Mouse (Mus musculus) ES-E14 (cell line): ENCODE results near the gene Phb2. TPM values are rescaled to one million over a fixed set of nuclear protein-coding genes. Genes with fewer than 3 reads are reported as not detected.
A peak's percentile ranks its signal among the peaks of the same experiment; 100 is the strongest.

Experiments used
- DNase-seq: peaks from one replicate; pipeline ENCODE4 v3.0.0-alpha.2; 2013; ENCODE audit warnings: low read depth, low spot score
- H3K27ac ChIP-seq: 2 replicates; pipeline ENCODE4 v1.5.1; 2012; ENCODE audit warnings: low read depth, mild to moderate bottlenecking, low read length, moderate library complexity, mixed read lengths; ENCODE audit not compliant: poor library complexity, insufficient read depth, severe bottlenecking
- H3K36me3 ChIP-seq: 2 replicates; pipeline ENCODE4 v1.6.1; 2012; ENCODE audit warnings: mild to moderate bottlenecking, low read length, moderate library complexity, mixed read lengths; ENCODE audit not compliant: control insufficient read depth, poor library complexity, insufficient read depth, severe bottlenecking
- H3K4me1 ChIP-seq, 2 experiments: fragments of 150-350 bp in 1 of 2; sonication (generic) in 1 of 2; 2 replicates each; pipeline ENCODE4 v1.6.1; 2012; ENCODE audit warnings: low read length in 2 of 2, mild to moderate bottlenecking in 1 of 2, mixed read lengths in 1 of 2; ENCODE audit not compliant: control insufficient read depth in 2 of 2, insufficient read depth in 2 of 2, poor library complexity in 1 of 2
- H3K4me3 ChIP-seq, 2 experiments: fragments of 150-350 bp in 1 of 2; sonication (generic) in 1 of 2; 2 replicates each; pipeline ENCODE4 v1.5.1; 2012; ENCODE audit warnings: low read length in 2 of 2, low read depth in 1 of 2, mild to moderate bottlenecking in 1 of 2, mixed read lengths in 1 of 2; ENCODE audit not compliant: insufficient read depth in 1 of 2, poor library complexity in 1 of 2, severe bottlenecking in 1 of 2
- H3K9ac ChIP-seq: 2 replicates; pipeline ENCODE4 v1.6.1; 2012; ENCODE audit warnings: low read depth, mild to moderate bottlenecking, low read length, mixed read lengths; ENCODE audit not compliant: poor library complexity, insufficient read depth, severe bottlenecking
- H3K9me3 ChIP-seq: fragments of 150-350 bp; sonication (generic); 2 replicates; pipeline ENCODE4 v1.6.1; 2012; ENCODE audit warnings: low read depth, mild to moderate bottlenecking, low read length; ENCODE audit not compliant: control insufficient read depth, insufficient read depth
- CHD2 ChIP-seq: IDR thresholded peaks from 2 replicates; pipeline ENCODE4 v1.6.1; 2014; ENCODE audit warnings: mild to moderate bottlenecking, low read depth, low read length, inconsistent platforms
- HCFC1 ChIP-seq: IDR thresholded peaks from 2 replicates; pipeline ENCODE4 v1.6.1; 2012; ENCODE audit warnings: low read length, inconsistent platforms, borderline replicate concordance; ENCODE audit not compliant: insufficient read depth
- MAFK ChIP-seq: IDR thresholded peaks from 2 replicates; pipeline ENCODE4 v1.6.1; 2014; ENCODE audit warnings: mild to moderate bottlenecking, low read depth, low read length, inconsistent platforms; ENCODE audit not compliant: insufficient read depth
- ZC3H11A ChIP-seq: IDR thresholded peaks from 2 replicates; pipeline ENCODE4 v1.6.1; 2012; ENCODE audit warnings: low read depth, mild to moderate bottlenecking, inconsistent platforms, low read length, borderline replicate concordance
- ZNF384 ChIP-seq: IDR thresholded peaks from 2 replicates; pipeline ENCODE4 v1.6.1; 2012; ENCODE audit warnings: low read depth, low read length, inconsistent platforms
- in situ Hi-C, 2 experiments: fragments of 600-800 bp; cut with MboI; formaldehyde crosslinking; loops; one replicate each; pipeline ENCODE4 v1.15.1; 2025; ENCODE audit warnings: low sequenced_read_pairs in 2 of 2, inconsistent platforms in 1 of 2; ENCODE audit not compliant: unreplicated experiment in 2 of 2
- total RNA-seq: library from RNA; depleted of rRNA; stranded (reverse); fragments of 300-350 nt; gene quantifications from 2 replicates; pipeline ENCODE4 v1.2.3, GENCODE M21; 2012

Gene Phb2
- total RNA-seq, 1 experiment = 530 TPM

DNA sequence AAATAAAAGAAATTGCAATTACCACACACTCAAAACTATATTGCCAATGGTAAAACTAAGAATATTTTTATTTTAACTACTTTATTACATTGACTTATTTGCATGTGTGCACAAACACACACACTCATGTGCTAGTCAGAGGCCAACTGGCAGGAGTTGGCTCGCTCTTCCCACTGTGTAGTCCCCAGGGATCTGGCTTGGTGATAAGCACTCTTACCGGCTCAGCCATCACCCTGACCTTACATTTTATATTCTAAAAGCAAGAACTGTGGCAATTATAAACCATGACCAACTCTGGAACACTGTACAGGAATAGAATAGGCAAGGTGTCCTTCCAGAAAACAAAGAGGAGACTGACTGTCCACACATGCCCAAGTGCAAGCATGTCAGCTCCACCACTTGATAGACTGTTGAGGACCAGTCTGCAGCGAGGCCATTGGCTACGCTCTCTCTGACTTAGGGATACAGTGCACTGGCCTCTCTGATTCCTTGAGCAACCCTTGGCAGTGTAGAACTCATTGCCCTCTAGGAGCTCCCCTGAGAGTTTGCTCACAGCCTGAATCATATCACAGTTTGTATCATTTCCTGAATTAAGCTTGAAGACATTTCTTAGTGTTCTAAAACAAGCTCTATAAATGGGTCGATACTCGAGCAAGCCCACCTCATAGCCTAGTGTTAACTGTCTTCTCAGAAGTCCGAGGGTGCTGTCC, 15.5 kb upstream of the Phb2 start:
- DNase-seq = no peak
- TF ChIP-seq ZNF384 (no peak), ZC3H11A (no peak), HCFC1 (no peak), MAFK (no peak), CHD2 (no peak)
- Histone ChIP-seq H3K4me3 (no peak overlapping the region), H3K4me1 (peaks cover 0 to 12% of the 10 kb centered on the region in 2 experiments; a peak in 1 of 4 replicates), H3K36me3 (peaks cover 17% of the 10 kb centered on the region; the same call in 1 of the 2 replicates), H3K27ac (no peak overlapping the region), H3K9ac (no peak overlapping the region), H3K9me3 (no peaks in the 10 kb centered on the region)
- in situ Hi-C loops = no loop called here

DNA sequence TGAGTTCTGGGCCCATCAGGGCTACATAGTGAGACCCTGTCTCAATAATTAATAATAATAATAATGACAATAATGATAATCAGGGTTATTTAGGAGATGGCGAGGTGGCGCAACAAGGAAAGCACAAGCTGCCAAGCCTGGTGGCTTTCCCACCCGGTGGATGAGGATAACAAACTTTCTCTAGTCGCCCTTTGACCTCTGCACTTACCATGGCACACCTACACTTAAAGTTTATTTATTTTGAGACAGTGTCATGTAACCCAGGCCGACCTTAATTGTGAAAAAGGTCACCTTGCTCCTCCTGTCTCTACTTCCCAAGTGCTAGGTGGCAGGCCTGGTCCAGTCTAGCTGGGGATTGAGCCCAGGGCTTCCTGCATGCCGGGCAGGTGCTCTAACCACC, 13.4 kb upstream of the Phb2 start:
- no peak for DNase-seq
- Histone ChIP-seq H3K9me3 (no peaks in the 10 kb centered on the region), H3K4me3 (no peak overlapping the region), H3K36me3 (peaks cover 35% of the 10 kb centered on the region), H3K4me1 (peaks cover 0 to 21% of the 10 kb centered on the region in 2 experiments; a peak in 1 of 4 replicates), H3K27ac (no peak overlapping the region), H3K9ac (no peak overlapping the region)
- TF ChIP-seq CHD2 (no peak), ZNF384 (no peak), MAFK (no peak), HCFC1 (no peak), ZC3H11A (no peak)
- in situ Hi-C loops = no loop called here

DNA sequence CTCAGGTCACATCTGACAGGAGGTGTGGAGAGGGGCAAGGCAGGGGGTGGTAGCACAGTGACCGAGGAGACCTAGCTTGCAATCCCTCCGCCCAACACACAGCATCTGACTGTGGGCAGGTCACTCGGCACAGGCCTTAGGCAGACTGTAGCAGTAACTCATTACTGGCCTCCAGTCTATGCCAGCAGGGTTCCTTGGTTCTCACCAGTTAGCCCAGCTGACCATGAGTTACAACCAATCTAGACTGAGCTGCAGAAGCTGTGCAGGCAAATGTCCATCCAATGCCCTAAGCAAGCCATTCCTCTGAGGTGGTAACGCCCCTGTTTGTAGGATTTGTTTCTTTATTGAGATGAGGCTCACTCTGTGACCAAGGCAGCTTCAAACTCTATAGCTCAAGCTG, 12.8 kb upstream of the Phb2 start:
- Histone ChIP-seq H3K4me1 (peaks cover 0 to 21% of the 10 kb centered on the region in 2 experiments; a peak in 1 of 4 replicates), H3K9me3 (no peaks in the 10 kb centered on the region), H3K27ac (no peak overlapping the region), H3K4me3 (no peak overlapping the region), H3K9ac (no peak overlapping the region), H3K36me3 (peaks cover 39% of the 10 kb centered on the region)
- no peak for DNase-seq
- no peak for TF ChIP-seq ZC3H11A
- TF ChIP-seq CHD2 = no peak
- TF ChIP-seq MAFK = no peak
- TF ChIP-seq HCFC1 = no peak
- TF ChIP-seq ZNF384 = no peak
- in situ Hi-C loops = no loop called here

DNA sequence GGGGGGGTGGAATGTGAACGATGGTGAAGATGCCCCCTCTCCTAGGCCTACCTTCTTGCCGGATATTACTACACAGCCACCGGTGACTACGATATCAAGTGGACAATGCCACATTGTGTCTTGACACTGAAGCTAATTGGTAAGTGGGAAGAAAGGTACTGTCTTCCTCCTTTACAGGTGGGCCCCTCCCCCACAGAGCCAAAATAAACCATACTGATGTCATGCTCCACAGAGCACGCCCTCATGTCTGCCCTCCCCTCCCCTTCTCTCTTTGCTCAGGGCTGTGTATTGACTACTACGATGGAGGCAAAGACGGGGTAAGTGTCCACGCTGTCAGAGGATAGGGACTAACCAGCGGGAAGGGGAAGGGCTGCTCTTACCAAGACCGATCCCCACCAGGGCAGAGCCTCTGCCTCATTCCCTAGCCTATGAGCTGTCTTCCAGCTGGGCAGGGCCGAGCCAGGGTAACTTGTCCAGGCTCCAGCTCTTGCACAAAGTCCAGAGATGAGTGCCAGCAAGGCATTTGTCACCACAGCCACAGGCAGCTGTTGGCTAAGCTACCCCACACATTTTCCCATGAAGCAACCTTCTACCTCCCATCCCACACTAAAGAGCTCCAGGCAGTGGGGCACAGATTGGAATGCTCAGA, 12.1 kb upstream of the Phb2 start:
- peaks cover 46% of the 10 kb centered on the region for H3K36me3 ChIP-seq
- TF ChIP-seq ZC3H11A (no peak), HCFC1 (no peak), MAFK (no peak), ZNF384 (no peak), CHD2 (no peak)
- H3K9me3 ChIP-seq = no peaks in the 10 kb centered on the region
- H3K4me1 ChIP-seq = peaks cover 0 to 21% of the 10 kb centered on the region in 2 experiments; a peak in 1 of 4 replicates
- no peak overlapping the region for H3K27ac ChIP-seq
- no peak for DNase-seq
- H3K9ac ChIP-seq = no peak overlapping the region
- in situ Hi-C loops = no loop called here
- no peak overlapping the region for H3K4me3 ChIP-seq

DNA sequence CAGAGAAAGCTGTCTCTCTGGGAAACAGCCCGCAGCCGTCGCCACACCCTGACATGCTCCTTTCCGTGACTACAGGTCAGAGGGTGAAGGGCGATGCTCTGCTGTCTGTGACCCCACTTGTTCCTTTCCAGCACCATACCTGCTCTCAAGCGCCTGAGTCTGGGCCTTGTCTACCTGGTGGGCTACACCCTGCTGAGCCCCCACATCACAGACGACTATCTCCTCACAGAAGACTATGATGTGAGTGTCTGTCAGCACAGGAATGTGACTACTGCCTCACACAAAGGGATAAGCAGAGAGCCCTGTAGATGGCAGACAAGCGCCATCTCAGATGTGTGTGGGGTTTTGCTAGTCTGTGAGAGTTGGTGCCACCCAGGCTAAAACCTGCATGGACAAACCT, 10.8 kb upstream of the Phb2 start:
- H3K27ac ChIP-seq = no peak overlapping the region
- H3K36me3 ChIP-seq = peaks cover 52% of the 10 kb centered on the region
- H3K9me3 ChIP-seq = no peaks in the 10 kb centered on the region
- H3K9ac ChIP-seq = 0 out of 2 replicates have a peak overlapping the region, but pooled peaks have one; percentile 26
- peaks cover 0 to 21% of the 10 kb centered on the region in 2 experiments; a peak in 1 of 4 replicates for H3K4me1 ChIP-seq
- H3K4me3 ChIP-seq = no peak overlapping the region
- TF ChIP-seq CHD2 = no peak
- TF ChIP-seq ZC3H11A = no peak
- TF ChIP-seq HCFC1 = no peak
- TF ChIP-seq MAFK = no peak
- no peak for TF ChIP-seq ZNF384
- in situ Hi-C loops = no loop called here
- no peak for DNase-seq
